Mouse (Mus musculus) CD4-positive naive resting alpha-beta T cell, adult 76 days (primary cell): ENCODE results near the gene Olfr370. TPM values are rescaled to one million over a fixed set of nuclear protein-coding genes. Genes with fewer than 3 reads are reported as not detected.

ENCODE experiments used
- total RNA-seq: library from RNA; stranded (reverse); gene quantifications from one replicate; pipeline ENCODE4 v1.2.4, GENCODE M21; 2023

Olfr370 gene
- not detected for total RNA-seq

GRCm38 (mm10) chr8:83535736-83536135, at the start of gene Olfr370:
Gene Olfr370 (plus strand): TSS chr8:83535780.

GRCm38 (mm10) chr8:83566469-83567395, 31.2 kb downstream of the Olfr370 start, which contains the start of gene Ndufb7:
Gene Ndufb7 (plus strand): TSS chr8:83566671.

Other genes starting within 250 kb of the Olfr370 start
- gene Ucp1, start 245.4 kb upstream of the Olfr370 start, total RNA-seq = not detected
- gene Elmod2, start 203.3 kb upstream of the Olfr370 start, total RNA-seq = 7.0 TPM
- not detected for gene Mgat4d, start 187.3 kb upstream of the Olfr370 start, total RNA-seq
- gene Clgn, start 145.9 kb upstream of the Olfr370 start, total RNA-seq = not detected
- gene Scoc, start 77.4 kb upstream of the Olfr370 start, total RNA-seq = 22.9 TPM
- 57.7 TPM for gene Ndufb7, start 30.9 kb downstream of the Olfr370 start, total RNA-seq
- gene Tecr, start 72.2 kb downstream of the Olfr370 start, total RNA-seq = 209 TPM
- gene Dnajb1, start 72.4 kb downstream of the Olfr370 start, total RNA-seq = 107 TPM
- gene Gipc1, start 116.9 kb downstream of the Olfr370 start, total RNA-seq = 21.6 TPM
- 0.15 TPM for gene Ptger1, start 130.9 kb downstream of the Olfr370 start, total RNA-seq
- gene Pkn1, start 163.4 kb downstream of the Olfr370 start, total RNA-seq = 273 TPM
- gene Ddx39, start 179.4 kb downstream of the Olfr370 start, total RNA-seq = 60.2 TPM
- gene Adgre5, start 205.5 kb downstream of the Olfr370 start, total RNA-seq = 817 TPM